Mouse (Mus musculus) kidney, embryonic 14.5 days (tissue): ENCODE measurements around the gene Acadm. TPM values are rescaled to one million over a fixed set of nuclear protein-coding genes. Genes with fewer than 3 reads are reported as not detected.

Experiments used
- ATAC-seq: fragments of 200-750 bp; cut with Nextera tagmentation; 2 replicates; pipeline ENCODE4 v1.8.0; 2017; ENCODE audit warnings: moderate number of reproducible peaks, mild to moderate bottlenecking, moderate TSS enrichment, moderate library complexity; ENCODE audit not compliant: low FRiP score, low TSS enrichment
- H3K27ac ChIP-seq: fragments of 300-500 bp; sonication (generic); 2 replicates; pipeline ENCODE4 v1.5.1; 2014; ENCODE audit warnings: low read depth, mild to moderate bottlenecking, low read length, moderate library complexity, mixed read lengths
- H3K27me3 ChIP-seq: fragments of 300-500 bp; sonication (generic); 2 replicates; pipeline ENCODE4 v1.6.1; 2014; ENCODE audit warnings: mild to moderate bottlenecking, low read length; ENCODE audit not compliant: control insufficient read depth, insufficient read depth
- H3K36me3 ChIP-seq: fragments of 300-500 bp; sonication (generic); 2 replicates; pipeline ENCODE4 v1.6.1; 2014; ENCODE audit warnings: low read length, mixed read lengths; ENCODE audit not compliant: control insufficient read depth, insufficient read depth
- H3K4me1 ChIP-seq: fragments of 300-500 bp; sonication (generic); 2 replicates; pipeline ENCODE4 v1.6.1; 2014; ENCODE audit warnings: low read length, mixed read lengths; ENCODE audit not compliant: control insufficient read depth, insufficient read depth
- H3K4me2 ChIP-seq: fragments of 300-500 bp; sonication (generic); replicated peaks from 2 replicates; pipeline ENCODE4 v1.6.1; 2014; ENCODE audit warnings: low read depth, mild to moderate bottlenecking, low read length
- H3K4me3 ChIP-seq: fragments of 300-500 bp; sonication (generic); 2 replicates; pipeline ENCODE4 v1.5.1; 2014; ENCODE audit warnings: mild to moderate bottlenecking, low read length
- H3K9ac ChIP-seq: fragments of 300-500 bp; sonication (generic); 2 replicates; pipeline ENCODE4 v1.6.1; 2014; ENCODE audit warnings: low read depth, mild to moderate bottlenecking, low read length, moderate library complexity
- H3K9me3 ChIP-seq: fragments of 300-500 bp; sonication (generic); 2 replicates; pipeline ENCODE4 v1.6.1; 2016; ENCODE audit warnings: low read length; ENCODE audit not compliant: control insufficient read depth
- WGBS: fragments of 180-500 bp; shearing (Covaris S2); extraction: QIAGEN DNeasy Blood & Tissue Kit; methylation state at CpG from one replicate; pipeline ENCODE4 v1.1.7; 2014; 5-methylcytosine and 5-hydroxymethylcytosine counted together
- polyA plus RNA-seq: library from polyadenylated mRNA; unstranded; fragments of >200 nt; fragmentation: Nextera tagmentation; extraction: Ambion mirVana; gene quantifications from 2 replicates; pipeline ENCODE4 v1.2.1, GENCODE M21; 2014

Acadm gene
- polyA plus RNA-seq, 1 experiment from 2014 or later: 81.1 TPM

DNA sequence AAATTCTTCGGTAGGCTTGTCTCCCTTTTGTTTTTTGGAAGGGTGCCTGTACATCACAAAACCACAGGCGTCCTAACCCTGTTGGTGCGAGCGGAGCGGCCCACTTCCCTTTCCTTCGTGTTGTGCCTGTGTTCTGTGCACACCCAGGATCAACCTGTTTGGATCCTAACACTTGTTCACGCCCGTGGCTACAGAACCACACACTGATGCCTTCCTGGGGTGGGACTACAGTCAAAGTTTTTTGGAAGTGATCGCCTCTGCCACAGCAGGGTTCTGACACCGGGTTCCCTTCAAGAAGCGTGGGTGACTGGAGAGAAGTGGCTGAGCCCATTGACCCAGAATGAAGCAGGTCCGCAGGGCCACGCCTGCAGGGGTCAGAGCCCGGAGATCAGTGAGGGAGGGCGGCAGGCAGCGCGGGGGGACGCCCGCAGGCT, 514 bp downstream of the Acadm start:
- H3K4me1 ChIP-seq: peaks cover 6% of the 10 kb centered on the region
- no peaks in the 10 kb centered on the region for H3K27me3 ChIP-seq
- H3K27ac ChIP-seq: peak overlapping the region; percentile 77
- WGBS: under 1% methylated on average over 19 of the region's 19 CpGs
- ATAC-seq: peak; percentile 29; the same call in 1 of the 2 replicates
- peak overlapping the region; percentile 78 for H3K9ac ChIP-seq
- peak overlapping the region; percentile 82 for H3K4me3 ChIP-seq
- H3K4me2 ChIP-seq: peak overlapping the region; percentile 52
- no peaks in the 10 kb centered on the region for H3K9me3 ChIP-seq
- peaks cover 11% of the 10 kb centered on the region; the same call in 1 of the 2 replicates for H3K36me3 ChIP-seq

GRCm38 (mm10) chr3:153943003-153943640, 1.3 kb downstream of the Acadm start:
- Histone ChIP-seq H3K4me2 (peak overlapping the region; percentile 52), H3K27me3 (no peaks in the 10 kb centered on the region), H3K4me3 (peak overlapping the region; percentile 82), H3K36me3 (peaks cover 14% of the 10 kb centered on the region; the same call in 1 of the 2 replicates), H3K27ac (no peak overlapping the region), H3K9ac (no peak overlapping the region), H3K9me3 (no peaks in the 10 kb centered on the region), H3K4me1 (peaks cover 6% of the 10 kb centered on the region)
- 29% methylated on average over 12 of the region's 12 CpGs for WGBS
- no peak for ATAC-seq

DNA sequence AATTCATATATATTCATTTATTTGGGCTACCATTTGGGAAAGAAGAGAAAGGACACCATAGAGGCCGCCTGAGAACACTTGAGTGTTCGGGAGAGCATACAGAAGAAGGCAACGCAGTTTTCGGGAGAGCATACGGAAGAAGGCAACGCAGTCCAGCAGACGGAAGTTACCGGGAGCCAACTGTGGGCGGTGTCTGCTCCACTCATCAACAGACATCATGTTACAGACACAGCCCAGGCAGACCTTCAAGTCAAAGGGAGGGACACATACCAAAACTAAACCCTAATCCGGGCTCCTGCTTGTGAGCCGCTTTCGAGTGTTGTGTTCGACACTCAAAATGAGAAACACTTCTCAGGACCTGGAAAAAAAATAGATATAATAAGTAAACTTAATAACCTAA, 2.8 kb downstream of the Acadm start:
- Histone ChIP-seq H3K27me3 (no peaks in the 10 kb centered on the region), H3K9me3 (no peaks in the 10 kb centered on the region), H3K27ac (no peak overlapping the region), H3K4me1 (peaks cover 6% of the 10 kb centered on the region), H3K9ac (no peak overlapping the region), H3K36me3 (peaks cover 26% of the 10 kb centered on the region), H3K4me2 (no peak overlapping the region), H3K4me3 (no peak overlapping the region)
- WGBS: 93% methylated on average over 13 of the region's 13 CpGs
- ATAC-seq: no peak

DNA sequence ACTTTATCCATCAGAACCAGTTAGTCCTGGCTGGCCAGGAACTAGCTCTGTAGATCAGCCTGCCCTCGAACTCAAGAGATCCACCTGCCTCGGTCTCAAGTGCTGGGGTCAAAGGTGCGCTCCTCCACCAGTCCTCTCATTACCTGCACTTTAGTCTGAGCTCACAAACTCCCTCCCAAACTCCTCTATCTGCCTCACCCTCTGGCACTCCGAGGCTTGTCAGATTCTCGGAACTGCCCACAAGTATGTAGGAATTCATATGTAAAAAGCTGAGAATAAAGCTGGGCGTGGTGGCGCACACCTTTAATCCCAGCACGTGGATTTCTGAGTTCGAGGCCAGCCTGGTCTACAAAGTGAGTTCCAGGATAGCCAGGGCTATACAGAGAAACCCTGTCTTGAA, 3.9 kb downstream of the Acadm start:
- Histone ChIP-seq H3K9me3 (no peaks in the 10 kb centered on the region), H3K4me2 (no peak overlapping the region), H3K27ac (no peak overlapping the region), H3K9ac (no peak overlapping the region), H3K27me3 (no peaks in the 10 kb centered on the region), H3K4me3 (no peak overlapping the region), H3K36me3 (peaks cover 34% of the 10 kb centered on the region), H3K4me1 (peaks cover 6% of the 10 kb centered on the region)
- no peak for ATAC-seq
- WGBS: 92% methylated on average over 9 of the region's 9 CpGs

DNA sequence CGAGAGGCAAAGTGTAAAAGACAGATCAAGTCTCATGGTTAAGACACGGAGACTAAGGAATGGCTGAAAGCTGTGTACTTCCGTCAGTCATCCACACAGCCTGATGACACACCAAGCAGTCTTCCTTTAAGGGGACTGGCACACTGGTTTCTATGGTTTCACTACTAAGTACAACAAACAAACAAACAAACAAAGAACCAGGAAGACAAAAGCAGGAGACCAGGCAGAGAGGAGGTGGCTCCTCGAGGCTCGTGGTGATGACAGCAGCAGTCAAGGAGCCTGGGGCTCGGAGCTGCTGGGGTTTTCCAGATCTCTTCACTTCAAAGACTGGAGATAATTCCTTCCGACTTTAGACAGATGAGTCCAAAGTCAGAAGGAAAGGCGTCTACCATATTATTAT, 4.4 kb downstream of the Acadm start:
- Histone ChIP-seq H3K9me3 (no peaks in the 10 kb centered on the region), H3K36me3 (peaks cover 37% of the 10 kb centered on the region), H3K9ac (no peak overlapping the region), H3K27ac (no peak overlapping the region), H3K27me3 (no peaks in the 10 kb centered on the region), H3K4me3 (no peak overlapping the region), H3K4me2 (no peak overlapping the region), H3K4me1 (peaks cover 6% of the 10 kb centered on the region)
- WGBS: 92% methylated on average over 8 of the region's 8 CpGs
- no peak for ATAC-seq

- H3K27me3 ChIP-seq: no peaks in the 10 kb centered on the region
- no peak for ATAC-seq
- 89% methylated on average over 17 of the region's 17 CpGs for WGBS
- no peak overlapping the region for H3K4me2 ChIP-seq
- H3K27ac ChIP-seq: no peak overlapping the region
- no peak overlapping the region for H3K9ac ChIP-seq
- no peaks in the 10 kb centered on the region for H3K4me1 ChIP-seq
- no peak overlapping the region for H3K4me3 ChIP-seq
- H3K9me3 ChIP-seq: no peaks in the 10 kb centered on the region
- peaks cover 63% of the 10 kb centered on the region for H3K36me3 ChIP-seq
Measured at GRCm38 (mm10) chr3:153937116-153937810, 7.2 kb downstream of the Acadm start.

GRCm38 (mm10) chr3:153935878-153936277, 8.6 kb downstream of the Acadm start:
- no peak for ATAC-seq
- Histone ChIP-seq H3K9me3 (no peaks in the 10 kb centered on the region), H3K4me3 (no peak overlapping the region), H3K27me3 (no peaks in the 10 kb centered on the region), H3K9ac (no peak overlapping the region), H3K36me3 (peaks cover 64% of the 10 kb centered on the region), H3K4me1 (no peaks in the 10 kb centered on the region), H3K27ac (no peak overlapping the region), H3K4me2 (no peak overlapping the region)
- 83% methylated on average over 9 of the region's 9 CpGs for WGBS

GRCm38 (mm10) chr3:153932461-153932860, 12.0 kb downstream of the Acadm start:
- WGBS: 93% methylated on average over 5 of the region's 5 CpGs

GRCm38 (mm10) chr3:153929526-153929925, 14.9 kb downstream of the Acadm start:
- peaks cover 65% of the 10 kb centered on the region for H3K36me3 ChIP-seq
- WGBS: 95% methylated on average over 11 of the region's 11 CpGs

More at GRCm38 (mm10) chr3:153932461-153932860, 12.0 kb downstream of the Acadm start:
- Histone ChIP-seq H3K27ac (no peak overlapping the region), H3K36me3 (peaks cover 76% of the 10 kb centered on the region), H3K9ac (no peak overlapping the region), H3K4me3 (no peak overlapping the region), H3K4me1 (no peaks in the 10 kb centered on the region), H3K9me3 (no peaks in the 10 kb centered on the region), H3K4me2 (no peak overlapping the region), H3K27me3 (no peaks in the 10 kb centered on the region)
- ATAC-seq: no peak

More at GRCm38 (mm10) chr3:153929526-153929925, 14.9 kb downstream of the Acadm start:
- Histone ChIP-seq H3K9me3 (no peaks in the 10 kb centered on the region), H3K4me2 (no peak overlapping the region), H3K4me3 (no peak overlapping the region), H3K4me1 (no peaks in the 10 kb centered on the region), H3K27me3 (no peaks in the 10 kb centered on the region), H3K27ac (no peak overlapping the region), H3K9ac (no peak overlapping the region)
- no peak for ATAC-seq
